Mouse (Mus musculus) embryonic facial prominence, embryonic 14.5 days (tissue): Measurements from ENCODE around the gene Yy1. TPM values are rescaled to one million over a fixed set of nuclear protein-coding genes. Genes with fewer than 3 reads are reported as not detected.

ENCODE experiments used
- ATAC-seq: fragments of 200-750 bp; cut with Nextera tagmentation; 2 replicates; pipeline ENCODE4 v1.8.0; 2017; ENCODE audit warnings: low read depth, moderate number of reproducible peaks, moderate TSS enrichment
- DNase-seq: peaks from one replicate; pipeline ENCODE4 v3.0.0-alpha.2; 2015; ENCODE audit warnings: low spot score
- H3K27ac ChIP-seq: fragments of 300-500 bp; sonication (generic); replicated peaks from 2 replicates; pipeline ENCODE4 v1.5.1; 2014; ENCODE audit warnings: low read depth, mild to moderate bottlenecking, low read length, moderate library complexity
- H3K27me3 ChIP-seq: fragments of 300-500 bp; sonication (generic); replicated peaks from 2 replicates; pipeline ENCODE4 v1.6.1; 2014; ENCODE audit warnings: low read length; ENCODE audit not compliant: control insufficient read depth, insufficient read depth
- H3K36me3 ChIP-seq: fragments of 300-500 bp; sonication (generic); 2 replicates; pipeline ENCODE4 v1.6.1; 2014; ENCODE audit warnings: low read length, mixed read lengths; ENCODE audit not compliant: control insufficient read depth, insufficient read depth
- H3K4me1 ChIP-seq: fragments of 300-500 bp; sonication (generic); 2 replicates; pipeline ENCODE4 v1.6.1; 2014; ENCODE audit warnings: antibody characterized with exemption, low read length; ENCODE audit not compliant: control insufficient read depth, insufficient read depth
- H3K4me2 ChIP-seq: fragments of 300-500 bp; sonication (generic); 2 replicates; pipeline ENCODE4 v1.6.1; 2014; ENCODE audit warnings: low read depth, mild to moderate bottlenecking, low read length, moderate library complexity, mixed read lengths
- H3K4me3 ChIP-seq: fragments of 300-500 bp; sonication (generic); 2 replicates; pipeline ENCODE4 v1.5.1; 2014; ENCODE audit warnings: low read depth, mild to moderate bottlenecking, low read length
- H3K9ac ChIP-seq: fragments of 300-500 bp; sonication (generic); 2 replicates; pipeline ENCODE4 v1.6.1; 2014; ENCODE audit warnings: low read depth, mild to moderate bottlenecking, low read length, moderate library complexity, mixed read lengths
- H3K9me3 ChIP-seq: fragments of 300-500 bp; sonication (generic); 2 replicates; pipeline ENCODE4 v1.6.1; 2016; ENCODE audit warnings: low read length; ENCODE audit not compliant: control insufficient read depth
- WGBS: fragments of 180-500 bp; shearing (Covaris S2); extraction: QIAGEN DNeasy Blood & Tissue Kit; methylation state at CpG from one replicate; pipeline ENCODE4 v1.1.7; 2014; 5-methylcytosine and 5-hydroxymethylcytosine counted together
- polyA plus RNA-seq: library from polyadenylated mRNA; unstranded; fragments of >200 nt; fragmentation: Nextera tagmentation; extraction: Ambion mirVana; gene quantifications from 2 replicates; pipeline ENCODE4 v1.2.1, GENCODE M21; 2014

Yy1 gene
- polyA plus RNA-seq, 1 experiment from 2014 or later = 20.3 TPM

- Histone ChIP-seq H3K27ac (peak overlapping the region; percentile 84), H3K4me2 (peak overlapping the region; percentile 56), H3K9ac (peak overlapping the region; percentile 59), H3K4me1 (peaks cover 16% of the 10 kb centered on the region; the same call in 1 of the 2 replicates), H3K27me3 (no peaks in the 10 kb centered on the region), H3K36me3 (no peaks in the 10 kb centered on the region), H3K4me3 (peak overlapping the region; percentile 29), H3K9me3 (no peaks in the 10 kb centered on the region)
- no peak for DNase-seq
- 64% methylated on average over 22 of the region's 22 CpGs for WGBS
- no peak for ATAC-seq
Measured at GRCm38 (mm10) chr12:108764917-108765678, 27.7 kb upstream of the Yy1 start.

DNA sequence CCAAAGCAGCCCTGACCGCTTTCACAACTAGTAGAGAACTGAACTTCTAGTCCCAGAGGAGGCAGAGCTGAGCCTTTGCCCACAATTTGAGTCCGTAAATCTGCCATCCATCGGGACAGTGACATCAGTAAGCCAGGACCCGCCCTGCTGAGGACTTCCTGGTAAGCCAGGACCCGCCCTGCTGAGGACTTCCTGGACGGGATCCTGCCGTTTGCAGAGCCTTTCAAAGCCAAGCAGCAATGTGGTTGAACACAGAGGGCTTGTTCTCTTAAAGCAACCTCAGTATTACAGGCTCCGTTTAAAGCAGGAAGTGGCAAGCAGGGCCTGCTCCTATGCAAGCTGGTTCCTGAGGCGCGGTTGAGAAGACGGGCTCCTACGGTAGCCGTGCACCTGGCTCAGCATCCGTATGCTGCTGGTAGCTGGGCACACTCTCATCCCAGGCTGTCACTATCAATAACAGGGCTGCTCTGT, 27.0 kb upstream of the Yy1 start:
- peaks cover 16% of the 10 kb centered on the region; the same call in 1 of the 2 replicates for H3K4me1 ChIP-seq
- no peaks in the 10 kb centered on the region for H3K27me3 ChIP-seq
- H3K4me3 ChIP-seq = peak overlapping the region; percentile 29
- H3K9ac ChIP-seq = peak overlapping the region; percentile 59
- H3K36me3 ChIP-seq = no peaks in the 10 kb centered on the region
- H3K27ac ChIP-seq = peak overlapping the region; percentile 84
- WGBS = 18% methylated on average over 14 of the region's 14 CpGs
- peak overlapping the region; percentile 56 for H3K4me2 ChIP-seq
- no peaks in the 10 kb centered on the region for H3K9me3 ChIP-seq
- DNase-seq = peak; percentile 81
- ATAC-seq = peak; percentile 67; the same call in 1 of the 2 replicates

DNA sequence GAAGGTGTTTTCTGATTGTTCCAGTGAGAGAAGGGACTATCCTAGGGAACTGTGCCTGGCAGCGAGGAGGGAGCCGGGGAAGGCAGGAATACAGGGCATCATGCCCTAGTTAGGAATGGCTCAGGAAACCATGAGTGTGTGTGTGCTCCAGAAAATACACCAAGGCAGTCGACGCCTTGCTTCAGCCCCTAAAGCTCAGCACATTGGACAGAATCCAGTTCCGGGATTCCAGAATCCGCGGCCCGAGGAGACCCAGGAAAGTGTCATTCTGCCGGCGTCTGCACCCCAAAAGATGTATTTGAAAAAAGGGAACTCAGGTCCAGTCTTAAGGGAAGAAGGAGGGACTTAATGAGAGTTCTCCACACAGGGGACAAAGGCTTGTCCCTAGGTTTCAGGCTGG, 26.5 kb upstream of the Yy1 start:
- ATAC-seq = no peak
- no peak for DNase-seq
- Histone ChIP-seq H3K27me3 (no peaks in the 10 kb centered on the region), H3K4me1 (peaks cover 16% of the 10 kb centered on the region; the same call in 1 of the 2 replicates), H3K36me3 (no peaks in the 10 kb centered on the region), H3K27ac (peak overlapping the region; percentile 84), H3K9me3 (no peaks in the 10 kb centered on the region), H3K9ac (peak overlapping the region; percentile 59), H3K4me3 (peak overlapping the region; percentile 29; the same call in 1 of the 2 replicates), H3K4me2 (peak overlapping the region; percentile 56)
- WGBS = 48% methylated on average over 10 of the region's 10 CpGs

DNA sequence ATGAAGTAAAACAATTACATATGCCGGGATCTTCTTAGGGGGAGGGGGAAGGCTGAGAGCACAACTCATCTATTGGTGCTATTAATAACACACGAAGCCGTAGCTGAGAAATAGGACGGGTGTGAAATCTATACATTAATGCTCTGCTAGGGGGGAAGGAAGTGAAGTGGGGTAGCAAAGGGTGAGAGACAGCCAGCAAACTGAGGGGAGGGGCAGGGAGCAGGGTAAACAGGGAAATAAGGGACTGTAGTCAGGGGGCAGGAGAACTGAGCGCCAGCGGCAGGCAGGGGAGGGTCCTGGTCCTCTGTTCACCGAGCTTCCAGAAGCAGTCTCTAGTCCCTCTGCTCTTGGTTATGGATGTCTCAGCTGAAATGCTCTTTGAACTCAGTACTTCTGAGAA, 25.9 kb upstream of the Yy1 start:
- WGBS = 51% methylated on average over 6 of the region's 7 CpGs
- Histone ChIP-seq H3K36me3 (no peaks in the 10 kb centered on the region), H3K4me2 (peak overlapping the region; percentile 56; the same call in 1 of the 2 replicates), H3K27ac (no peak overlapping the region), H3K9me3 (no peaks in the 10 kb centered on the region), H3K4me3 (no peak overlapping the region), H3K27me3 (no peaks in the 10 kb centered on the region), H3K4me1 (peaks cover 16% of the 10 kb centered on the region; the same call in 1 of the 2 replicates), H3K9ac (no peak overlapping the region)
- DNase-seq (no peak), ATAC-seq (no peak)

GRCm38 (mm10) chr12:108768196-108768854, 24.4 kb upstream of the Yy1 start:
- Histone ChIP-seq H3K36me3 (no peaks in the 10 kb centered on the region), H3K27ac (no peak overlapping the region), H3K9ac (no peak overlapping the region), H3K4me1 (peaks cover 16% of the 10 kb centered on the region; the same call in 1 of the 2 replicates), H3K4me3 (no peak overlapping the region), H3K9me3 (no peaks in the 10 kb centered on the region), H3K27me3 (no peaks in the 10 kb centered on the region), H3K4me2 (no peak overlapping the region)
- ATAC-seq = no peak
- WGBS = 82% methylated on average over 11 of the region's 11 CpGs
- no peak for DNase-seq

GRCm38 (mm10) chr12:108780108-108780877, 12.5 kb upstream of the Yy1 start:
- H3K4me3 ChIP-seq = no peak overlapping the region
- no peak overlapping the region for H3K9ac ChIP-seq
- H3K4me1 ChIP-seq = no peaks in the 10 kb centered on the region
- peaks cover 15% of the 10 kb centered on the region; the same call in 1 of the 2 replicates for H3K9me3 ChIP-seq
- H3K36me3 ChIP-seq = peaks cover 16% of the 10 kb centered on the region; the same call in 1 of the 2 replicates
- ATAC-seq (no peak), DNase-seq (no peak)
- 94% methylated on average over 7 of the region's 7 CpGs for WGBS
- H3K27ac ChIP-seq = no peak overlapping the region
- no peaks in the 10 kb centered on the region for H3K27me3 ChIP-seq
- H3K4me2 ChIP-seq = no peak overlapping the region

- DNase-seq = no peak
- Histone ChIP-seq H3K27me3 (no peaks in the 10 kb centered on the region), H3K36me3 (no peaks in the 10 kb centered on the region), H3K4me3 (no peak overlapping the region), H3K27ac (no peak overlapping the region), H3K4me2 (no peak overlapping the region), H3K9ac (no peak overlapping the region), H3K4me1 (no peaks in the 10 kb centered on the region), H3K9me3 (no peaks in the 10 kb centered on the region; the same call in 1 of the 2 replicates)
- ATAC-seq = no peak
- 81% methylated on average over 4 of the region's 4 CpGs for WGBS
Measured at GRCm38 (mm10) chr12:108785161-108785560, 7.6 kb upstream of the Yy1 start.

- ATAC-seq (no peak), DNase-seq (no peak)
- H3K4me2 ChIP-seq = no peak overlapping the region
- peaks cover 8% of the 10 kb centered on the region; the same call in 1 of the 2 replicates for H3K4me1 ChIP-seq
- no peaks in the 10 kb centered on the region for H3K36me3 ChIP-seq
- H3K9ac ChIP-seq = no peak overlapping the region
- H3K9me3 ChIP-seq = no peaks in the 10 kb centered on the region; the same call in 1 of the 2 replicates
- H3K4me3 ChIP-seq = no peak overlapping the region
- H3K27ac ChIP-seq = no peak overlapping the region
- 84% methylated on average over 2 of the region's 2 CpGs for WGBS
- H3K27me3 ChIP-seq = no peaks in the 10 kb centered on the region
Measured at GRCm38 (mm10) chr12:108787329-108787728, 5.4 kb upstream of the Yy1 start.
